14 mouse cellular contexts compared by ENCODE assay signal in the genomic region with DNA sequence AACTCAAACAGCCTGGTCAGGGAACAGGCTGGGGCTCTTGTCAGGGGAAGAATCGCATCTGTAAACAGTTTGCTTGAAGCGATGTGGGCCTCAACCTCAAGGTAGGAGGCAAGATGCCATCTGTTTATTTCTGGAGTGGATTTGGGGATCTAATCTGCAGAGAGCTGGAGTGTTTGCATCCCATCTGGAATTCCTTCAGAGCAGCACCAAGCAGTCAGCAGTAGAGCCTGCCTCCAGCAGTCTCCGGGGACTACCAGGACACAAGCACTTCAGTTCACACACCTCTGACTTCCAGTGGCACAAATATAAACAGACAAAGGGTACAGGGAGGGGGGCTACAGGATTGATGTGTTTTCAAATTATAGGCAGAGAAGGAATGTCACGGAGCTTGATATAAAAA.
"Had no signal": no experiment of that assay in that cellular context is flagged by ENCODE, and none has a peak within 500 bp of the region (broad histone marks: within the 10 kb centered on the region; RNA-seq: fewer than 3 reads in every experiment).

No protein-coding gene starts in this region.

- H3K4me3 ChIP-seq: limb, embryonic 15.5 days; liver, embryonic 13.5 days; megakaryocyte, embryonic 14.5 days; midbrain, embryonic 12.5 days; stomach, embryonic 15.5 days had no signal

- H3K27me3 ChIP-seq: limb, embryonic 15.5 days; liver, embryonic 13.5 days; megakaryocyte, embryonic 14.5 days; midbrain, embryonic 12.5 days; stomach, embryonic 15.5 days had no signal

- H3K27ac ChIP-seq: limb, embryonic 15.5 days; liver, embryonic 13.5 days; macrophage; midbrain, embryonic 12.5 days; stomach, embryonic 15.5 days had no signal

- H3K36me3 ChIP-seq: limb, embryonic 15.5 days; liver, embryonic 13.5 days; midbrain, embryonic 12.5 days; stomach, embryonic 15.5 days had no signal

- H3K9me3 ChIP-seq: limb, embryonic 15.5 days; liver, embryonic 13.5 days; midbrain, embryonic 12.5 days; stomach, embryonic 15.5 days had no signal

- H3K4me1 ChIP-seq: limb, embryonic 15.5 days; liver, embryonic 13.5 days; megakaryocyte, embryonic 14.5 days; midbrain, embryonic 12.5 days; stomach, embryonic 15.5 days had no signal

- DNase-seq: kidney, adult 8-10 months; kidney, postnatal 25 days; layer of hippocampus, adult 9-11 months; layer of hippocampus, postnatal 36 days; liver, embryonic 13.5 days; liver, postnatal 0 days; right cerebral cortex, postnatal 14 days; thymus, adult 2 months; thymus, postnatal 25 days had no signal
